Mouse (Mus musculus): ENCODE data around the gene Olfr788.

DNA sequence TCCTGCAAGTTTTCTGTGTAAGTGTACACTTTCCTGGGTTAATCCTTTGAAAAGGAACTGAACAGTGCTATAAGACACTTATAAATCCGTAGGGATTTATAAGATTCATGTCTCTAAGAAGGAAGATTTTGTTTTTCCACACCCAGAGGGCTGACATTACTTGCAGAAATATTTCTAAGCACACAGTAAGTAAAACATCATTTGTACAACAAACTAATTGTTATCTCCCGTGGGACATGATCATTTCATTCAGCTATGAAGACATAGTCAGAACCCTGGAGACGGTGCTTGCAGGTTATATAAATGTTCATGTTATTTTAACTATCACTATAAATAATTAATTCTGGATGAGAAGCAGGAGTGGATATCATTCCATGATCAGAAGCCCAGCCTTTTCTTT lies 50.7 kb downstream of the Olfr788 start, which contains the start of gene Olfr791:
- TF ChIP-seq POLR2A (IDR thresholded peaks at IDR 0.05; ENCODE audit: low read depth, low read length) (no peak), HCFC1 (IDR thresholded peaks at IDR 0.05; ENCODE audit: low read depth, low read length) (no peak), E2F4 (IDR thresholded peaks at IDR 0.05; ENCODE audit: insufficient replicate concordance, low read depth, low read length) (no peak), SMC3 (IDR thresholded peaks at IDR 0.05; ENCODE audit: low read depth, low read length) (no peak), ZC3H11A (IDR thresholded peaks at IDR 0.05; ENCODE audit: low read depth, low read length) (no peak), SIN3A (IDR thresholded peaks at IDR 0.05; ENCODE audit: low read length) (no peak), RAD21 (IDR thresholded peaks at IDR 0.05; ENCODE audit: low read depth, low read length) (no peak), TCF12 (IDR thresholded peaks at IDR 0.05; ENCODE audit: low read depth, low read length) (no peak)
